In the genomic region with DNA sequence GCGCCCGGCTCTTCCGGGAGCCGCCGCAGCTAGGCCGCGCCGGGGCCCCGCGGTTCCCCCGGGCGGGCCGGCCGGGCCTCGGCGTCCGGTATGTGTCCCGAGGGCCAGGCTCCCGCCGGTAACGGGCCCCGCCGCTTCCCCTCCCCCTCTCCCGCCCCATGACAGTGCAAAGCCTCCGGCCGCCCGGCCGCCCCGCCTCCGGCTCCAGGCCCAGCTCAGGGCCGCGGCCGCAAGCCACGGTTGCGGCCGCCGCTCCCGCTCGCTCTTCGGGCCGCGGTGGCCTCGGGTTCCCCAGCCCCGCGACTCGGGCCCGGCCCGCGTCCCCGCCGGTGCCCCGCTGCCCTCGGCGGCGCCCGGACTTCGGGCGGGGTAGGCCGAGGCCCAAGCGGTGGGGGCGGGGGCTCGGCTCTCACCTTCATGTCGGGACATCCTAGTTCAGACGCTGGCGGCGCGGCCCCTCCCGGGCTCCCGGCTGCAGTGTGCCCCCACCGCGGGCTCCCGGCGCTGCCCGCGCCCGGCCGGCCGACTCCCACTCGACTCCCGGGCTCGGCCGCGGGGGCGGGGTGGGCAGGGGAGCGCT, we compare ENCODE assay signal across 8 mouse cellular contexts. TPM values are rescaled to one million over a fixed set of nuclear protein-coding genes. Genes with fewer than 3 reads are reported as not detected.
A peak's percentile ranks its signal among the peaks of the same experiment; 100 is the strongest.
DNase-seq lines count a peak whose midpoint lies in the region; ATAC-seq and TF ChIP-seq lines count a peak whose summit lies in the region.

No protein-coding gene starts in this region.

- H3K9me3 ChIP-seq in embryonic facial prominence, embryonic 14.5 days (ENCODE audit: control insufficient read depth, low read length), result no peaks in the 10 kb centered on the region
- no peaks in the 10 kb centered on the region for H3K9me3 ChIP-seq in heart, embryonic 14.5 days (ENCODE audit: control insufficient read depth, low read length)

- no peak for TF ChIP-seq CTCF in small intestine, adult 2 months (IDR thresholded peaks at IDR 0.05; ENCODE audit: extremely low read depth, insufficient read length, insufficient replicate concordance, low read depth, low read length)

- peak overlapping the region; percentile 99 for H3K27ac ChIP-seq in embryonic facial prominence, embryonic 14.5 days (replicated peaks; ENCODE audit: low read depth, low read length)
- peak overlapping the region; percentile 95 to 99 for H3K27ac ChIP-seq in heart, embryonic 14.5 days (replicated peaks in 1 of 2; ENCODE audit: control insufficient read depth in 1 of 2, insufficient read depth in 1 of 2, low read depth in 2 of 2, low read length in 2 of 2)
- H3K27ac ChIP-seq in small intestine, adult 2 months (ENCODE audit: insufficient read depth, low read depth, low read length), result peak overlapping the region; percentile 93

- peak; percentile 24 for DNase-seq in A20 (ENCODE audit: low read depth, low spot score)
- peak; percentile 43 to 49 for DNase-seq in CD8-positive naive resting alpha-beta T cell, adult 2 months (ENCODE audit: low read depth in 2 of 2, low spot score in 2 of 2)
- DNase-seq in embryonic facial prominence, embryonic 14.5 days (ENCODE audit: low spot score), result no peak
- DNase-seq in kidney, postnatal 4 days, result peak; percentile 73 to 83
- DNase-seq in lung, postnatal 4 days, result peak; percentile 69 to 74
- DNase-seq in Muller cell, postnatal 12 days (ENCODE audit: inconsistent ontology term), result no peak

- TF ChIP-seq POLR2A in small intestine, adult 2 months (IDR thresholded peaks at IDR 0.05; ENCODE audit: low read depth, low read length), result no peak

- H3K4me1 ChIP-seq in embryonic facial prominence, embryonic 14.5 days (ENCODE audit: control insufficient read depth, insufficient read depth, low read length), result peaks cover 15% of the 10 kb centered on the region
- peaks cover 16 to 48% of the 10 kb centered on the region in 2 experiments for H3K4me1 ChIP-seq in heart, embryonic 14.5 days (ENCODE audit: control insufficient read depth in 2 of 2, insufficient read depth in 2 of 2, low read length in 2 of 2)
- H3K4me1 ChIP-seq in small intestine, adult 2 months (ENCODE audit: control insufficient read depth, insufficient read depth, insufficient read length, low read length), result peaks cover 6% of the 10 kb centered on the region; the same call in 1 of the 2 replicates

- ATAC-seq in embryonic facial prominence, embryonic 14.5 days (ENCODE audit: low read depth), result peak; percentile 54
- ATAC-seq in heart, embryonic 14.5 days (ENCODE audit: insufficient number of reproducible peaks, insufficient read depth, low FRiP score, low read depth), result peak; percentile 54

- WGBS in embryonic facial prominence, embryonic 14.5 days, result 0% methylated on average over 6 of the region's 85 CpGs
- WGBS in heart, embryonic 14.5 days, result under 1% methylated on average over 81 of the region's 85 CpGs
- 1% methylated on average over 62 of the region's 85 CpGs for WGBS in small intestine, adult 2 months

- peak overlapping the region; percentile 75 for H3K4me2 ChIP-seq in embryonic facial prominence, embryonic 14.5 days (ENCODE audit: low read depth, low read length)
- H3K4me2 ChIP-seq in heart, embryonic 14.5 days (ENCODE audit: low read length), result peak overlapping the region; percentile 89

- peak overlapping the region; percentile 99 for H3K9ac ChIP-seq in embryonic facial prominence, embryonic 14.5 days (ENCODE audit: low read depth, low read length)
- H3K9ac ChIP-seq in heart, embryonic 14.5 days (ENCODE audit: low read length), result peak overlapping the region; percentile 100

- H3K27me3 ChIP-seq in embryonic facial prominence, embryonic 14.5 days (replicated peaks; ENCODE audit: control insufficient read depth, insufficient read depth, low read length), result no peaks in the 10 kb centered on the region
- H3K27me3 ChIP-seq in heart, embryonic 14.5 days (ENCODE audit: control insufficient read depth, insufficient read depth, low read length), result no peaks in the 10 kb centered on the region
- no peaks in the 10 kb centered on the region for H3K27me3 ChIP-seq in small intestine, adult 2 months (ENCODE audit: control insufficient read depth, insufficient read depth, low read length)

- H3K36me3 ChIP-seq in embryonic facial prominence, embryonic 14.5 days (ENCODE audit: control insufficient read depth, insufficient read depth, low read length), result 0 out of 2 replicates have a peak, but pooled peaks cover 4% of the 10 kb centered on the region
- peaks cover 9% of the 10 kb centered on the region; the same call in 1 of the 2 replicates for H3K36me3 ChIP-seq in heart, embryonic 14.5 days (ENCODE audit: control insufficient read depth, insufficient read depth, low read length)
- H3K36me3 ChIP-seq in small intestine, adult 2 months (ENCODE audit: control insufficient read depth, insufficient read depth, low read length), result peaks cover 1% of the 10 kb centered on the region; the same call in 1 of the 2 replicates

- H3K4me3 ChIP-seq in embryonic facial prominence, embryonic 14.5 days (ENCODE audit: low read depth, low read length), result peak overlapping the region; percentile 99
- peak overlapping the region; percentile 99 for H3K4me3 ChIP-seq in heart, embryonic 14.5 days (ENCODE audit: control insufficient read depth in 1 of 2, insufficient read depth in 1 of 2, low read depth in 1 of 2, low read length in 2 of 2)
- H3K4me3 ChIP-seq in small intestine, adult 2 months (ENCODE audit: low read depth, low read length), result peak overlapping the region; percentile 99

RNA-seq across cellular contexts. Expression of a gene that starts 0.5 kb away (rescaled TPM):
- polyA plus RNA-seq in embryonic facial prominence, embryonic 14.5 days (2014; fragmentation: Nextera tagmentation; extraction: Ambion mirVana), result 45.4 and 47.0 TPM in 2 replicates
- 60.8 and 62.5 TPM in 2 replicates for polyA plus RNA-seq in heart, embryonic 14.5 days (2014; fragmentation: Nextera tagmentation; extraction: Ambion mirVana)
- polyA plus RNA-seq in small intestine, adult 2 months (2012; rRNA removed), result 99.8 and 254 TPM in 2 replicates

RNA-seq across cellular contexts. Expression of a gene that starts 59.3 kb away (rescaled TPM):
- polyA plus RNA-seq in embryonic facial prominence, embryonic 14.5 days (2014; fragmentation: Nextera tagmentation; extraction: Ambion mirVana), result 2,276 and 2,340 TPM in 2 replicates
- polyA plus RNA-seq in heart, embryonic 14.5 days (2014; fragmentation: Nextera tagmentation; extraction: Ambion mirVana), result 1,599 and 1,682 TPM in 2 replicates
- polyA plus RNA-seq in small intestine, adult 2 months (2012; rRNA removed), result 16.5 and 30.4 TPM in 2 replicates

Comparison
In these comparisons a context has a peak if more than half of its experiments do, and no peak if none do; other contexts are left out.
1. DNase-seq: peak in A20 (single experiment), CD8-positive naive resting alpha-beta T cell, adult 2 months (2 of 2), kidney, postnatal 4 days (2 of 2) and lung, postnatal 4 days (2 of 2); none in embryonic facial prominence, embryonic 14.5 days (single experiment) and Muller cell, postnatal 12 days (single experiment).
2. RNA of a gene that starts 59.3 kb away (polyA plus RNA-seq): 2,276 to 2,340 TPM in embryonic facial prominence, embryonic 14.5 days and 1,599 to 1,682 TPM in heart, embryonic 14.5 days; 16.5 to 30.4 TPM in small intestine, adult 2 months; every median in the first group is over 10 times any median in the second.
3. Peak in every context shown above with its lines, with median percentiles within 50 percentile points of each other: H3K27ac ChIP-seq and H3K4me3 ChIP-seq.